Mouse (Mus musculus) small intestine, adult 2 months (tissue): Measurements from ENCODE around the gene Kctd20. TPM values are rescaled to one million over a fixed set of nuclear protein-coding genes. Genes with fewer than 3 reads are reported as not detected.

Experiments
- H3K27ac ChIP-seq: fragments of 200-500 bp; 2 replicates; pipeline ENCODE4 v1.5.1; 2012; ENCODE audit warnings: low read depth, low read length, control low read depth, inconsistent platforms; ENCODE audit not compliant: insufficient read depth
- H3K27me3 ChIP-seq: fragments of 200-500 bp; 2 replicates; pipeline ENCODE4 v1.6.1; 2012; ENCODE audit warnings: mild to moderate bottlenecking, moderate library complexity, low read length, inconsistent platforms; ENCODE audit not compliant: control insufficient read depth, insufficient read depth
- H3K36me3 ChIP-seq: fragments of 200-500 bp; 2 replicates; pipeline ENCODE4 v1.6.1; 2012; ENCODE audit warnings: mild to moderate bottlenecking, low read length, control low read depth, inconsistent platforms; ENCODE audit not compliant: control insufficient read depth, insufficient read depth
- H3K4me1 ChIP-seq: fragments of 200-500 bp; 2 replicates; pipeline ENCODE4 v1.6.1; 2012; ENCODE audit warnings: low read length, inconsistent platforms, mixed read lengths; ENCODE audit not compliant: control insufficient read depth, insufficient read depth, insufficient read length
- H3K4me3 ChIP-seq: fragments of 200-500 bp; 2 replicates; pipeline ENCODE4 v1.5.1; 2012; ENCODE audit warnings: low read depth, mild to moderate bottlenecking, control low read depth, inconsistent platforms, low read length, moderate library complexity
- CTCF ChIP-seq: fragments of 200-500 bp; IDR thresholded peaks from 2 replicates; pipeline ENCODE4 v1.5.1; 2012; ENCODE audit warnings: low read depth, mild to moderate bottlenecking, control low read depth, inconsistent platforms, low read length, moderate library complexity, mixed read lengths; ENCODE audit not compliant: insufficient replicate concordance, insufficient read length; ENCODE audit errors: extremely low read depth
- POLR2A ChIP-seq: fragments of 200-500 bp; IDR thresholded peaks from 2 replicates; pipeline ENCODE4 v1.6.1; 2012; ENCODE audit warnings: low read depth, mild to moderate bottlenecking, control low read depth, inconsistent platforms, low read length, moderate library complexity
- WGBS: fragments of 180-500 bp; shearing (Covaris S2); methylation state at CpG from one replicate; pipeline ENCODE4 v1.1.7; 2018; 5-methylcytosine and 5-hydroxymethylcytosine counted together
- polyA plus RNA-seq: library from polyadenylated mRNA; depleted of rRNA; stranded (reverse); fragments of >200 nt; gene quantifications from 2 replicates; pipeline ENCODE4 v1.2.3, GENCODE M21; 2012

The Kctd20 gene
- polyA plus RNA-seq, 1 experiment = 36.3 TPM

DNA sequence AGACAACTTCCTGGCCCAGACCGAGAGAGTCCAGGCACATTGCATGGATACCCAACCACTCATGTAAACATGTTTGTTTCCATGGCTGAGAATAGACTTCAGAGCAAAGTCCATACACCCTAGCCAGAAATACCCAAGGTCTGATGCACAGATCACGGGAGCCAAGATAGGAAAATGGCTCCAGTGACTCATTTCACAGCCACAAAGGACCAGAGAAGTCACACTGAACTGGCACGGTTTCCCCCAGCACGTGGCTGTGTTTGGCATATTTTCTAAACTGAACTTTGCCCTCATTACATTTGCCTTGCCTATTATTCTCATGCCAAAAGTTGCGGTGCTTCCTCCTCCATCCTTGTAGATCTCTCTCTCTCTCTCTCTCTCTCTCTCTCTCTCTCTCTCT is 38.5 kb upstream of the Kctd20 start:
- Histone ChIP-seq H3K4me1 (peaks cover 21% of the 10 kb centered on the region; the same call in 1 of the 2 replicates), H3K36me3 (peaks cover 6% of the 10 kb centered on the region; the same call in 1 of the 2 replicates), H3K27me3 (no peaks in the 10 kb centered on the region), H3K4me3 (peak overlapping the region; percentile 42; the same call in 1 of the 2 replicates), H3K27ac (peak overlapping the region; percentile 84)
- 16% methylated on average over 5 of the region's 5 CpGs for WGBS
- TF ChIP-seq CTCF = no peak
- no peak for TF ChIP-seq POLR2A

- Histone ChIP-seq H3K27me3 (no peaks in the 10 kb centered on the region), H3K4me1 (peaks cover 21% of the 10 kb centered on the region; the same call in 1 of the 2 replicates), H3K4me3 (peak overlapping the region; percentile 60), H3K36me3 (0 out of 2 replicates have a peak, but pooled peaks cover 2% of the 10 kb centered on the region), H3K27ac (peak overlapping the region; percentile 84)
- no peak for TF ChIP-seq POLR2A
- TF ChIP-seq CTCF = no peak
- 29% methylated on average over 6 of the region's 6 CpGs for WGBS
These were observed 37.8 kb upstream of the Kctd20 start for GRCm38 (mm10) chr17:28913940-28914339.

- 39% methylated on average over 12 of the region's 12 CpGs for WGBS
- Histone ChIP-seq H3K27ac (peak within 1 kb of the TSS; percentile 84), H3K36me3 (no peaks in the 10 kb centered on the region), H3K4me3 (peak within 1 kb of the TSS; percentile 60), H3K4me1 (peaks cover 19% of the 10 kb centered on the region; the same call in 1 of the 2 replicates), H3K27me3 (no peaks in the 10 kb centered on the region)
- TF ChIP-seq POLR2A = peak; percentile 75; the same call in 1 of the 2 replicates
- TF ChIP-seq CTCF = no peak
These were observed 36.6 kb upstream of the Kctd20 start, which contains the start of gene 4930539E08Rik for GRCm38 (mm10) chr17:28915060-28915628. 4930539E08Rik (minus strand) TSS chr17:28915324.

DNA sequence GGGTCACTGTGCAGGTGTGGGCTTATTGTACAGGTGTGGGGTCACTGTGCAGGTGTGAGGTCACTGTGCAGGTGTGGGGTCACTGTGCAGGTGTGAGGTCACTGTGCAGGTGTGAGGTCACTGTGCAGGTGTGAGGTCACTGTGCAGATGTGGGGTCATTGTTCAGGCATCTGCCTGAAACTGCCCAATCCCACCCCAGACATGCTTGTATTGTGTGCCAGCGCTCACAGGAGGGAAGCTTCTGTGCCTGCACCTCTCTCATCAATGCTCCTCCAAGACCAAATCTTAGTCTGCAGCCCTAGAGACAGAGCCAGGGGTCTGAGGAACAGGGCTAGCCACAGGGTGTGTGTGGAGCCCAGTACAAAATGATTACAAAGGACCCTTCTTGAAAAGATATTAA is 35.2 kb upstream of the Kctd20 start:
- Histone ChIP-seq H3K4me1 (peaks cover 19% of the 10 kb centered on the region; the same call in 1 of the 2 replicates), H3K4me3 (no peak overlapping the region), H3K27ac (no peak overlapping the region), H3K36me3 (no peaks in the 10 kb centered on the region), H3K27me3 (no peaks in the 10 kb centered on the region)
- 96% methylated on average over 1 of the region's 1 CpGs for WGBS
- TF ChIP-seq CTCF (no peak), POLR2A (no peak)

DNA sequence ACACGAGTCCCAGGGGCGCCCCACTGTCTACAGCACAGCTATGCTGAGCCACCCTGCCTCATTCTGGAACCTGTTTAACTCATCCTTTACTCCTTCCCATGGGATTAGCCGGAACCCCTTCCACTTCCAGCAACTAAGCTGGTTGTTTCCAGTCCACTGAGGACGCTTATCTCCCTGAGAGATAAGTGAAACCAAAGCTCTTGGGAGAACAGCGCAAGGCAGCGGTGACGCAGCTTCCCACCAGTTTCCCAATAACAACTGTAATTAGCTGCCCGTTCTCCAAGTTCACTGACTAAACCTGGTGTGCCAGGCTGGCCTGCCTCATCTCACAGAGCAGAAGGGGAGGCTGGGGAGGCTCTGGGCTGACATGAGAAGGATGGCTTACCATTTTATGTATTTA is 30.7 kb upstream of the Kctd20 start:
- no peak for TF ChIP-seq CTCF
- no peak for TF ChIP-seq POLR2A
- Histone ChIP-seq H3K27ac (peak overlapping the region; percentile 20; the same call in 1 of the 2 replicates), H3K4me3 (peak overlapping the region; percentile 11; the same call in 1 of the 2 replicates), H3K4me1 (peaks cover 15% of the 10 kb centered on the region; the same call in 1 of the 2 replicates), H3K27me3 (no peaks in the 10 kb centered on the region), H3K36me3 (no peaks in the 10 kb centered on the region)
- WGBS = 26% methylated on average over 8 of the region's 8 CpGs

- Histone ChIP-seq H3K4me1 (peaks cover 18% of the 10 kb centered on the region; the same call in 1 of the 2 replicates), H3K27me3 (no peaks in the 10 kb centered on the region), H3K4me3 (no peak overlapping the region), H3K36me3 (no peaks in the 10 kb centered on the region), H3K27ac (no peak overlapping the region)
- TF ChIP-seq CTCF = no peak
- TF ChIP-seq POLR2A = no peak
- WGBS = 58% methylated on average over 6 of the region's 6 CpGs
These were observed 29.7 kb upstream of the Kctd20 start for GRCm38 (mm10) chr17:28922096-28922495.

DNA sequence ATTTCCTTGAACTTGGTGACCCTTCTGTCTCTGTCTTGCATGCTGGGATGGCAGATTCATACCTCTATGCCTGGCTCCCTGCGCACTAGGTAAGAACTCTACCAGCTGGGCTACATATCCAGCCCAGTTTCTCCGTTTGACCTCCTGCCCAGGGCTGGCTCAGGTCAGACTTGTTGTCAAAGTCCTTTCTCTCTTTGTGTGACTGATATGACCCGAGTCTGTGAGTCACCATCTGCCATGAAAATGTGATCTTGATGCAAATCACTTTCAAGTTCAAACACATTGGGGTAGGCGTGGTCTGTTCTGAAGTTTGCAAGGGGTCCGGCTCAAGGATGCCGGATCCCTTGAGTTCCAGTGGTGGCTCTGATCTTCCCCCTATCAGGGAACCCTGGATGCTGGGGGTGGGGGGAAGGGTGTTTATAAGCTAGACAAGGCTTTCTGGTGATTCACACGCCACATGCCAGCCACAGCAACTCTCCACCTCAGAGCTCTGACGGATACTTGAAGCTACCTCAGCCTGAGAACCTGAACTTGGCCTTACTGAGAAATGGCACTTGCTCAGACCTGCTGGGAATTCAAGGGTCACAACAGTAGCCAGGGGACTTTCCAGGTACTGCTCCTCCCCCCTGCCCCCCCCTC is 26.7 kb upstream of the Kctd20 start:
- no peaks in the 10 kb centered on the region for H3K36me3 ChIP-seq
- H3K4me1 ChIP-seq = peaks cover 24% of the 10 kb centered on the region
- no peak for TF ChIP-seq CTCF
- TF ChIP-seq POLR2A = no peak
- no peak overlapping the region for H3K4me3 ChIP-seq
- no peak overlapping the region for H3K27ac ChIP-seq
- 75% methylated on average over 8 of the region's 8 CpGs for WGBS
- H3K27me3 ChIP-seq = no peaks in the 10 kb centered on the region
